Mouse (Mus musculus): ENCODE data around the gene Ndufaf3. TPM values are rescaled to one million over a fixed set of nuclear protein-coding genes. Genes with fewer than 3 reads are reported as not detected.
A peak's percentile ranks its signal among the peaks of the same experiment; 100 is the strongest.

Ndufaf3 gene
- polyA plus RNA-seq, 1 experiment, result 25.5 TPM

GRCm38 (mm10) chr9:108573774-108574690, 6.8 kb upstream of the Ndufaf3 start:
- H3K4me3 ChIP-seq (ENCODE audit: insufficient read depth, low read length), result no peak overlapping the region
- H3K4me1 ChIP-seq (ENCODE audit: control insufficient read depth, insufficient read depth, low read length), result 0 out of 2 replicates have a peak, but pooled peaks cover 5% of the 10 kb centered on the region
- no peak overlapping the region for H3K27ac ChIP-seq (ENCODE audit: insufficient read depth, low read length)
- TF ChIP-seq CTCF (IDR thresholded peaks at IDR 0.05; ENCODE audit: borderline replicate concordance, insufficient read depth, low read length) (peak; percentile 54; the same call in 1 of the 2 replicates), POLR2A (IDR thresholded peaks at IDR 0.05; ENCODE audit: low read depth, low read length) (no peak)

GRCm38 (mm10) chr9:108572321-108572720, 5.1 kb upstream of the Ndufaf3 start:
- no peak for TF ChIP-seq CTCF (IDR thresholded peaks at IDR 0.05; ENCODE audit: borderline replicate concordance, insufficient read depth, low read length)
- TF ChIP-seq POLR2A (IDR thresholded peaks at IDR 0.05; ENCODE audit: low read depth, low read length), result no peak
- 0 out of 2 replicates have a peak, but pooled peaks cover 5% of the 10 kb centered on the region for H3K4me1 ChIP-seq (ENCODE audit: control insufficient read depth, insufficient read depth, low read length)

GRCm38 (mm10) chr9:108571401-108571973, 4.3 kb upstream of the Ndufaf3 start:
- Histone ChIP-seq H3K4me1 (ENCODE audit: control insufficient read depth, insufficient read depth, low read length) (no peaks in the 10 kb centered on the region), H3K4me3 (ENCODE audit: insufficient read depth, low read length) (no peak overlapping the region)
- TF ChIP-seq POLR2A (IDR thresholded peaks at IDR 0.05; ENCODE audit: low read depth, low read length) (no peak), CTCF (IDR thresholded peaks at IDR 0.05; ENCODE audit: borderline replicate concordance, insufficient read depth, low read length) (no peak)

More at GRCm38 (mm10) chr9:108572321-108572720, 5.1 kb upstream of the Ndufaf3 start:
- Histone ChIP-seq H3K27ac (ENCODE audit: insufficient read depth, low read length) (no peak overlapping the region), H3K4me3 (ENCODE audit: insufficient read depth, low read length) (no peak overlapping the region)

GRCm38 (mm10) chr9:108570207-108570896, 3.1 kb upstream of the Ndufaf3 start:
- peak; percentile 76; the same call in 1 of the 2 replicates for TF ChIP-seq CTCF (IDR thresholded peaks at IDR 0.05; ENCODE audit: borderline replicate concordance, insufficient read depth, low read length)
- no peak; the same call in 1 of the 2 replicates for TF ChIP-seq POLR2A (IDR thresholded peaks at IDR 0.05; ENCODE audit: low read depth, low read length)
- Histone ChIP-seq H3K4me3 (ENCODE audit: insufficient read depth, low read length) (peak overlapping the region; percentile 69), H3K27ac (ENCODE audit: insufficient read depth, low read length) (no peak overlapping the region), H3K4me1 (ENCODE audit: control insufficient read depth, insufficient read depth, low read length) (no peaks in the 10 kb centered on the region; the same call in 1 of the 2 replicates)

More at GRCm38 (mm10) chr9:108571401-108571973, 4.3 kb upstream of the Ndufaf3 start:
- H3K27ac ChIP-seq (ENCODE audit: insufficient read depth, low read length), result no peak overlapping the region

- Histone ChIP-seq H3K4me1 (ENCODE audit: control insufficient read depth, insufficient read depth, low read length) (no peaks in the 10 kb centered on the region; the same call in 1 of the 2 replicates), H3K27ac (ENCODE audit: insufficient read depth, low read length) (no peak within 1 kb of the TSS), H3K4me3 (ENCODE audit: insufficient read depth, low read length) (peak within 1 kb of the TSS; percentile 69)
- no peak for TF ChIP-seq CTCF (IDR thresholded peaks at IDR 0.05; ENCODE audit: borderline replicate concordance, insufficient read depth, low read length)
- peak; percentile 40 for TF ChIP-seq POLR2A (IDR thresholded peaks at IDR 0.05; ENCODE audit: low read depth, low read length)
Measured at GRCm38 (mm10) chr9:108569381-108570206, 2.4 kb upstream of the Ndufaf3 start, which contains the start of gene Dalrd3. TSS of gene Dalrd3 (plus strand) at chr9:108569886.

- Histone ChIP-seq H3K27ac (ENCODE audit: insufficient read depth, low read length) (no peak overlapping the region), H3K4me1 (ENCODE audit: control insufficient read depth, insufficient read depth, low read length) (no peaks in the 10 kb centered on the region; the same call in 1 of the 2 replicates), H3K4me3 (ENCODE audit: insufficient read depth, low read length) (peak overlapping the region; percentile 64)
- TF ChIP-seq CTCF (IDR thresholded peaks at IDR 0.05; ENCODE audit: borderline replicate concordance, insufficient read depth, low read length), result no peak
- no peak; the same call in 1 of the 2 replicates for TF ChIP-seq POLR2A (IDR thresholded peaks at IDR 0.05; ENCODE audit: low read depth, low read length)
Measured at GRCm38 (mm10) chr9:108568511-108568921, 1.3 kb upstream of the Ndufaf3 start.

- Histone ChIP-seq H3K4me3 (ENCODE audit: insufficient read depth, low read length) (peak overlapping the region; percentile 64), H3K27ac (ENCODE audit: insufficient read depth, low read length) (peak overlapping the region; percentile 49), H3K4me1 (ENCODE audit: control insufficient read depth, insufficient read depth, low read length) (no peaks in the 10 kb centered on the region; the same call in 1 of the 2 replicates)
- no peak for TF ChIP-seq CTCF (IDR thresholded peaks at IDR 0.05; ENCODE audit: borderline replicate concordance, insufficient read depth, low read length)
- no peak for TF ChIP-seq POLR2A (IDR thresholded peaks at IDR 0.05; ENCODE audit: low read depth, low read length)
Measured at GRCm38 (mm10) chr9:108567931-108568419, 741 bp upstream of the Ndufaf3 start.

All from embryonic fibroblast, embryonic 13.5 days (primary cell).